Mouse (Mus musculus) lung, adult 2 months (tissue): ENCODE measurements around the gene Guk1.

Experiments
- CTCF ChIP-seq: fragments of 200-500 bp; IDR thresholded peaks from 2 replicates; pipeline ENCODE4 v1.5.1; 2011; ENCODE audit warnings: mild to moderate bottlenecking, low read length, control low read depth; ENCODE audit not compliant: insufficient read depth
- POLR2A ChIP-seq: fragments of 200-500 bp; IDR thresholded peaks from 2 replicates; pipeline ENCODE4 v1.6.1; 2011; ENCODE audit warnings: low read depth, mild to moderate bottlenecking, control low read depth, low read length, borderline replicate concordance; ENCODE audit errors: extremely low read depth

- TF ChIP-seq POLR2A (no peak), CTCF (peak; percentile 47)
Measured at GRCm38 (mm10) chr11:59238525-59239427, 46.8 kb upstream of the Guk1 start.
